Mouse (Mus musculus) retina, postnatal 7 days (tissue): ENCODE data around the gene Ube2h.

Source experiments
- DNase-seq: peaks from one replicate; pipeline ENCODE4 v3.0.0-alpha.2; 2012; ENCODE audit warnings: low read depth, low spot score

The Ube2h gene

GRCm38 (mm10) chr6:30299683-30300082 is 4.7 kb downstream of the Ube2h start:
- no peak for DNase-seq

GRCm38 (mm10) chr6:30299116-30299515 is 5.2 kb downstream of the Ube2h start:
- DNase-seq = no peak

GRCm38 (mm10) chr6:30292579-30292978 is 11.8 kb downstream of the Ube2h start:
- DNase-seq = no peak

- DNase-seq = no peak
Measured at GRCm38 (mm10) chr6:30287958-30288357, 16.4 kb downstream of the Ube2h start.

- no peak for DNase-seq
Measured at GRCm38 (mm10) chr6:30286642-30287041, 17.7 kb downstream of the Ube2h start.

GRCm38 (mm10) chr6:30284177-30284576 is 20.2 kb downstream of the Ube2h start:
- no peak for DNase-seq

- no peak for DNase-seq
Measured at GRCm38 (mm10) chr6:30282361-30282760, 22.0 kb downstream of the Ube2h start.

- DNase-seq = no peak
Measured at GRCm38 (mm10) chr6:30278374-30278773, 26.0 kb downstream of the Ube2h start.

- no peak for DNase-seq
Measured at GRCm38 (mm10) chr6:30276882-30277281, 27.5 kb downstream of the Ube2h start.

GRCm38 (mm10) chr6:30276375-30276774 is 28.0 kb downstream of the Ube2h start:
- no peak for DNase-seq

- DNase-seq = no peak
Measured at GRCm38 (mm10) chr6:30275159-30275847, 29.0 kb downstream of the Ube2h start.

- no peak for DNase-seq
Measured at GRCm38 (mm10) chr6:30272911-30273310, 31.4 kb downstream of the Ube2h start.

- DNase-seq = no peak
Measured at GRCm38 (mm10) chr6:30272338-30272905, 31.9 kb downstream of the Ube2h start.

- no peak for DNase-seq
Measured at GRCm38 (mm10) chr6:30269846-30270245, 34.5 kb downstream of the Ube2h start.

- no peak for DNase-seq
Measured at GRCm38 (mm10) chr6:30267486-30267885, 36.9 kb downstream of the Ube2h start.

- DNase-seq = no peak
Measured at GRCm38 (mm10) chr6:30265402-30265801, 38.9 kb downstream of the Ube2h start.

- no peak for DNase-seq
Measured at GRCm38 (mm10) chr6:30263053-30263452, 41.3 kb downstream of the Ube2h start.

GRCm38 (mm10) chr6:30259271-30259670 is 45.1 kb downstream of the Ube2h start:
- DNase-seq = no peak

- no peak for DNase-seq
Measured at GRCm38 (mm10) chr6:30257962-30258361, 46.4 kb downstream of the Ube2h start.

- DNase-seq = no peak
Measured at GRCm38 (mm10) chr6:30255846-30256245, 48.5 kb downstream of the Ube2h start.

GRCm38 (mm10) chr6:30252271-30253010 is 51.9 kb downstream of the Ube2h start:
- no peak for DNase-seq

- DNase-seq = no peak
Measured at GRCm38 (mm10) chr6:30248708-30249107, 55.6 kb downstream of the Ube2h start.

GRCm38 (mm10) chr6:30245940-30246339 is 58.4 kb downstream of the Ube2h start:
- no peak for DNase-seq
